Mouse (Mus musculus) limb, embryonic 14.5 days (tissue): ENCODE results near the gene Cd9. TPM values are rescaled to one million over a fixed set of nuclear protein-coding genes. Genes with fewer than 3 reads are reported as not detected.

Experiments used
- ATAC-seq: fragments of 200-750 bp; cut with Nextera tagmentation; 2 replicates; pipeline ENCODE4 v1.8.0; 2017; ENCODE audit warnings: low read depth, moderate number of reproducible peaks, moderate TSS enrichment; ENCODE audit not compliant: low FRiP score
- DNase-seq: peaks from one replicate; pipeline ENCODE4 v3.0.0-alpha.2; 2015; ENCODE audit warnings: low spot score
- H3K27ac ChIP-seq: fragments of 300-500 bp; sonication (generic); replicated peaks from 2 replicates; pipeline ENCODE4 v1.5.1; 2014; ENCODE audit warnings: low read depth, mild to moderate bottlenecking, low read length, moderate library complexity, mixed read lengths
- H3K27me3 ChIP-seq: fragments of 300-500 bp; sonication (generic); 2 replicates; pipeline ENCODE4 v1.6.1; 2014; ENCODE audit warnings: low read length, mixed read lengths; ENCODE audit not compliant: control insufficient read depth, insufficient read depth
- H3K36me3 ChIP-seq: fragments of 300-500 bp; sonication (generic); 2 replicates; pipeline ENCODE4 v1.6.1; 2014; ENCODE audit warnings: mild to moderate bottlenecking, low read length, moderate library complexity, mixed read lengths; ENCODE audit not compliant: control insufficient read depth, insufficient read depth
- H3K4me1 ChIP-seq: fragments of 300-500 bp; sonication (generic); 2 replicates; pipeline ENCODE4 v1.6.1; 2014; ENCODE audit warnings: antibody characterized with exemption, low read length, mixed read lengths; ENCODE audit not compliant: control insufficient read depth, insufficient read depth
- H3K4me2 ChIP-seq: fragments of 300-500 bp; sonication (generic); replicated peaks from 2 replicates; pipeline ENCODE4 v1.6.1; 2014; ENCODE audit warnings: low read depth, mild to moderate bottlenecking, low read length, moderate library complexity; ENCODE audit not compliant: severe bottlenecking
- H3K4me3 ChIP-seq: fragments of 300-500 bp; sonication (generic); replicated peaks from 2 replicates; pipeline ENCODE4 v1.5.1; 2014; ENCODE audit warnings: low read length
- H3K9ac ChIP-seq: fragments of 300-500 bp; sonication (generic); 2 replicates; pipeline ENCODE4 v1.6.1; 2014; ENCODE audit warnings: mild to moderate bottlenecking, low read depth, low read length, moderate library complexity; ENCODE audit not compliant: severe bottlenecking
- H3K9me3 ChIP-seq: fragments of 300-500 bp; sonication (generic); 2 replicates; pipeline ENCODE4 v1.6.1; 2016; ENCODE audit warnings: low read length; ENCODE audit not compliant: control insufficient read depth
- POLR2A ChIP-seq: fragments of 200-500 bp; IDR thresholded peaks from 2 replicates; pipeline ENCODE4 v1.8.0; 2012; ENCODE audit warnings: inconsistent platforms, mild to moderate bottlenecking, moderate library complexity, borderline replicate concordance; ENCODE audit not compliant: insufficient read depth, insufficient read length; ENCODE audit errors: extremely low read depth
- WGBS: fragments of 180-500 bp; shearing (Covaris S2); extraction: QIAGEN DNeasy Blood & Tissue Kit; methylation state at CpG from one replicate; pipeline ENCODE4 v1.1.7; 2014; 5-methylcytosine and 5-hydroxymethylcytosine counted together
- polyA plus RNA-seq, 2 experiments: library from polyadenylated mRNA; depleted of rRNA in 1 of 2; stranded (reverse) in 1 of 2; unstranded in 1 of 2; fragments of >200 nt; fragmentation: Nextera tagmentation in 1 of 2; extraction: Ambion mirVana in 1 of 2; gene quantifications; 2 replicates each; pipeline versions ENCODE4 v1.2.1 to v1.2.3; 2012 to 2014

Cd9 gene
- polyA plus RNA-seq, 2 experiments, result 215 to 323 TPM

- H3K4me2 ChIP-seq, result no peak overlapping the region
- H3K9me3 ChIP-seq, result no peaks in the 10 kb centered on the region
- H3K36me3 ChIP-seq, result no peaks in the 10 kb centered on the region
- ATAC-seq (no peak), DNase-seq (no peak)
- WGBS, result 79% methylated on average over 5 of the region's 5 CpGs
- H3K27ac ChIP-seq, result no peak overlapping the region
- H3K4me3 ChIP-seq, result no peak overlapping the region
- no peak overlapping the region for H3K9ac ChIP-seq
- TF ChIP-seq POLR2A, result no peak
- H3K27me3 ChIP-seq, result no peaks in the 10 kb centered on the region
- peaks cover 4% of the 10 kb centered on the region; the same call in 1 of the 2 replicates for H3K4me1 ChIP-seq
Observed at GRCm38 (mm10) chr6:125538469-125538868, 43.9 kb upstream of the Cd9 start.

DNA sequence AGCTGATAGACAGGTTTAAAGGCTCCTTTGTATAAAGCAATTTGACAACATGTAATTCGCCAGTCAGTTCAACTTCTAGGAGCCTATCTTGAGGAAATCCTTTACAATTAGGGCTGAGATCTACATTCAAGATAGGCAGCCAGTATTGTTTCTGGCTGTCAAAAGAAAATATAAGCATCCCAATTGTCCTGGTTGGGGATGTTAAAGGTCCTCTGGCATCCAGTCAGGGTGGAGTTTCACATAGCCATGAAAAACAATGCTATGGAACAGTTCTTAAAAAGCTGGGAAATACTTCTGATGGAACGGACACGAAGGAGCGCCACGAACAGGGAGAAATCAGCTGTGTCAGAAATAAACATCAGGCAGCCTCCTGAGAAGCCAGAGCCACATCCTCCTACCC is 40.4 kb upstream of the Cd9 start:
- no peaks in the 10 kb centered on the region for H3K9me3 ChIP-seq
- H3K4me2 ChIP-seq, result no peak overlapping the region
- TF ChIP-seq POLR2A, result no peak
- no peak for ATAC-seq
- no peak for DNase-seq
- WGBS, result 85% methylated on average over 5 of the region's 5 CpGs
- no peak overlapping the region for H3K4me3 ChIP-seq
- H3K9ac ChIP-seq, result no peak overlapping the region
- H3K36me3 ChIP-seq, result no peaks in the 10 kb centered on the region
- H3K27ac ChIP-seq, result no peak overlapping the region
- H3K4me1 ChIP-seq, result peaks cover 4% of the 10 kb centered on the region; the same call in 1 of the 2 replicates
- H3K27me3 ChIP-seq, result no peaks in the 10 kb centered on the region

- H3K36me3 ChIP-seq, result no peaks in the 10 kb centered on the region
- H3K4me1 ChIP-seq, result no peaks in the 10 kb centered on the region
- no peak for TF ChIP-seq POLR2A
- 78% methylated on average over 11 of the region's 11 CpGs for WGBS
- no peak overlapping the region for H3K4me2 ChIP-seq
- no peak overlapping the region for H3K4me3 ChIP-seq
- DNase-seq, result no peak
- H3K27me3 ChIP-seq, result no peaks in the 10 kb centered on the region
- no peaks in the 10 kb centered on the region for H3K9me3 ChIP-seq
- no peak for ATAC-seq
- no peak overlapping the region for H3K27ac ChIP-seq
- H3K9ac ChIP-seq, result no peak overlapping the region
Observed at GRCm38 (mm10) chr6:125533104-125533650, 38.6 kb upstream of the Cd9 start.

DNA sequence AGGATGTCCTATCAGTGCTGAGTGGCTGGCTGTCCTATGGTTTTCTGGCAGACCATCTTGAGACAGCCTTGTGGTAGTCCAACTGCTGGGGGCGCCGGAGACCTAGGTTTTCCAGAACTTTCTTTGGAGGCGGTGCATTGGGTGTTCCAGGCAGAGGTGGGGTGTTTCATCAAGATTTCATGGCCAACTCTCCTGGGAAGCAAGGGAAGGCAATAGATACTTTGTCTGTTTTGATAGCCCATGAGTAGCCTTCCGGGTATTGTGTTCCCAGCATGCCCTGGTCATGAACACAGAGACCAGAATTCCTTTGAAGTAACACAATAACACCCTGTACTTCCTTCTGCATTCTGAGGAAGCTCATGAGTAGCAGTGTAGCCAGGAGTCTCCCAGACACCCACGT is 34.9 kb upstream of the Cd9 start:
- no peak for TF ChIP-seq POLR2A
- ATAC-seq, result no peak
- DNase-seq, result no peak
- 88% methylated on average over 5 of the region's 5 CpGs for WGBS
- no peaks in the 10 kb centered on the region for H3K9me3 ChIP-seq
- H3K4me3 ChIP-seq, result no peak overlapping the region
- H3K27me3 ChIP-seq, result no peaks in the 10 kb centered on the region
- no peaks in the 10 kb centered on the region for H3K4me1 ChIP-seq
- no peak overlapping the region for H3K27ac ChIP-seq
- H3K4me2 ChIP-seq, result no peak overlapping the region
- no peaks in the 10 kb centered on the region for H3K36me3 ChIP-seq
- no peak overlapping the region for H3K9ac ChIP-seq

DNA sequence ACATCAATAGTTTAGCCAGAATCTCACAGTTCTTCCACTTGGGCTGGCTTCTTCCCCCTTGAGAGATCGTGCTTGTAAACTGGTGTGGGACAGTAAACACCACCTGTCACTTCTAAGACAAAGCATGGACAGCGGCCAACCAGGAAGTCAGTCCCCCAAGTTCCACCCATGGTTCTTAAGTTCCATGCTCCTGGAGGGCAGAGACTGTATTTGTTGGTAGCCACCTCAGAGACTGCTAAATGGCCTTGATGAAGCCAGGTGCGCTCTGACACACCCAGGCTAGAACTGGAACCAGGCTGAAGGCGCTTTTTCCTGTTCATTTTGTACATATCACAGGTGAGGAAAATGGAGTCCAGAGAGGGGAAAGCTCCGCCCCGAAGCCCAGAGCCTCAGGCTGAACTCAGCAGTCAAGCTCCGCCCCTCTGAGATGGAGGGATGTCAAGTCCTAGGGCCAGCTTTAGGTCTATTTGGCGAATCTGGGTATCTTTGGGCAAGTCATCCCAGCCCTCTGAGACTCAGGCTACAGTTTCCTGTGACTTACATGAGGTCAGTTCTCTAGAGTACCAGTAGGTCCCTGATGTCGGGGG is 34.1 kb upstream of the Cd9 start:
- WGBS, result 80% methylated on average over 9 of the region's 9 CpGs
- no peak overlapping the region for H3K9ac ChIP-seq
- H3K4me2 ChIP-seq, result no peak overlapping the region
- no peaks in the 10 kb centered on the region for H3K36me3 ChIP-seq
- H3K4me1 ChIP-seq, result no peaks in the 10 kb centered on the region
- H3K27me3 ChIP-seq, result no peaks in the 10 kb centered on the region
- DNase-seq, result no peak
- H3K4me3 ChIP-seq, result no peak overlapping the region
- H3K9me3 ChIP-seq, result no peaks in the 10 kb centered on the region
- ATAC-seq, result no peak
- no peak overlapping the region for H3K27ac ChIP-seq
- TF ChIP-seq POLR2A, result no peak
